In genomic region chr1:151156129-151156528, GRCm38 (mm10) we compare ENCODE assay signal across 24 mouse cellular contexts. TPM values are rescaled to one million over a fixed set of nuclear protein-coding genes. Genes with fewer than 3 reads are reported as not detected.
DNase-seq lines count a peak whose midpoint lies in the region; ATAC-seq and TF ChIP-seq lines count a peak whose summit lies in the region.
"Had no signal": no experiment of that assay in that cellular context is flagged by ENCODE, and none has a peak within 500 bp of the region (broad histone marks: within the 10 kb centered on the region; RNA-seq: fewer than 3 reads in every experiment).

No protein-coding gene starts in this region.

- no peak overlapping the region for H3K9ac ChIP-seq in heart, embryonic 12.5 days
- no peak overlapping the region for H3K9ac ChIP-seq in heart, postnatal 0 days (replicated peaks; ENCODE audit: low read depth, low read length)
- H3K9ac ChIP-seq in heart, embryonic 11.5 days (ENCODE audit: low read depth, low read length): no peak overlapping the region
- H3K9ac ChIP-seq: embryonic facial prominence, embryonic 12.5 days; forebrain, embryonic 15.5 days; hindbrain, embryonic 14.5 days; intestine, embryonic 15.5 days had no signal

- TF ChIP-seq EP300 in heart, postnatal 0 days (IDR thresholded peaks at IDR 0.05; ENCODE audit: low read depth): no peak

- no peaks in the 10 kb centered on the region for H3K36me3 ChIP-seq in heart, embryonic 12.5 days
- H3K36me3 ChIP-seq in heart, postnatal 0 days (replicated peaks; ENCODE audit: control insufficient read depth, insufficient read depth, low read length): no peaks in the 10 kb centered on the region
- H3K36me3 ChIP-seq in heart, embryonic 11.5 days (ENCODE audit: control insufficient read depth, insufficient read depth, low read length): no peaks in the 10 kb centered on the region
- no peaks in the 10 kb centered on the region for H3K36me3 ChIP-seq in G1E (replicated peaks)
- H3K36me3 ChIP-seq: embryonic facial prominence, embryonic 12.5 days; forebrain, embryonic 15.5 days; hindbrain, embryonic 10.5 days; intestine, embryonic 15.5 days had no signal

- peaks cover 31% of the 10 kb centered on the region for H3K4me1 ChIP-seq in heart, embryonic 12.5 days (replicated peaks)
- peaks cover 30% of the 10 kb centered on the region for H3K4me1 ChIP-seq in heart, postnatal 0 days (ENCODE audit: control insufficient read depth, insufficient read depth)
- H3K4me1 ChIP-seq in heart, embryonic 11.5 days (ENCODE audit: control insufficient read depth, insufficient read depth, low read length): peaks cover 10% of the 10 kb centered on the region
- peaks cover 35% of the 10 kb centered on the region for H3K4me1 ChIP-seq in G1E (ENCODE audit: insufficient read depth, low read depth, low read length)
- H3K4me1 ChIP-seq: embryonic facial prominence, embryonic 12.5 days had no signal

- no peak overlapping the region for H3K4me2 ChIP-seq in heart, embryonic 12.5 days
- H3K4me2 ChIP-seq in heart, postnatal 0 days (ENCODE audit: low read depth, low read length): no peak overlapping the region
- H3K4me2 ChIP-seq in heart, embryonic 11.5 days: no peak overlapping the region
- H3K4me2 ChIP-seq: embryonic facial prominence, embryonic 12.5 days; forebrain, embryonic 15.5 days; hindbrain, embryonic 14.5 days; intestine, embryonic 15.5 days had no signal

- no peak overlapping the region for H3K4me3 ChIP-seq in heart, embryonic 12.5 days
- H3K4me3 ChIP-seq in heart, postnatal 0 days (ENCODE audit: low read depth, low read length): no peak overlapping the region
- H3K4me3 ChIP-seq in heart, embryonic 11.5 days (ENCODE audit: low read depth, low read length): no peak overlapping the region
- no peak overlapping the region for H3K4me3 ChIP-seq in G1E (ENCODE audit: low read depth, low read length)
- H3K4me3 ChIP-seq: embryonic facial prominence, embryonic 12.5 days; forebrain, embryonic 15.5 days; hindbrain, embryonic 10.5 days; intestine, embryonic 15.5 days had no signal

- no peak for ATAC-seq in heart, embryonic 12.5 days (ENCODE audit: insufficient number of reproducible peaks, low FRiP score)
- ATAC-seq in heart, postnatal 0 days (ENCODE audit: insufficient read depth, low read depth): no peak
- ATAC-seq in heart, embryonic 11.5 days (replicated peaks; ENCODE audit: insufficient number of reproducible peaks, low FRiP score, low TSS enrichment): no peak
- peak; percentile 66 for ATAC-seq in G1E (ENCODE audit: extremely low read depth, insufficient number of reproducible peaks, low FRiP score, poor library complexity, severe bottlenecking)
- ATAC-seq: forebrain, embryonic 15.5 days; intestine, embryonic 15.5 days had no signal

- H3K9me3 ChIP-seq in heart, embryonic 12.5 days (replicated peaks): no peaks in the 10 kb centered on the region
- H3K9me3 ChIP-seq in heart, postnatal 0 days (replicated peaks; ENCODE audit: control insufficient read depth, low read length): no peaks in the 10 kb centered on the region
- H3K9me3 ChIP-seq in heart, embryonic 11.5 days (replicated peaks; ENCODE audit: control insufficient read depth, low read length): no peaks in the 10 kb centered on the region
- H3K9me3 ChIP-seq in G1E (replicated peaks): no peaks in the 10 kb centered on the region
- H3K9me3 ChIP-seq: embryonic facial prominence, embryonic 12.5 days; forebrain, embryonic 15.5 days; hindbrain, embryonic 10.5 days; intestine, embryonic 15.5 days had no signal

- H3K27me3 ChIP-seq in heart, embryonic 12.5 days (replicated peaks): no peaks in the 10 kb centered on the region
- H3K27me3 ChIP-seq in heart, postnatal 0 days (ENCODE audit: control insufficient read depth, insufficient read depth, low read length): no peaks in the 10 kb centered on the region
- H3K27me3 ChIP-seq in heart, embryonic 11.5 days (ENCODE audit: control insufficient read depth, insufficient read depth, low read length): no peaks in the 10 kb centered on the region
- H3K27me3 ChIP-seq in G1E (ENCODE audit: insufficient read depth, low read length): peaks cover 2% of the 10 kb centered on the region; the same call in 1 of the 2 replicates
- H3K27me3 ChIP-seq: embryonic facial prominence, embryonic 12.5 days; forebrain, embryonic 15.5 days; intestine, embryonic 15.5 days had no signal

- DNase-seq in heart, adult 18-20 months: no peak
- DNase-seq in heart, postnatal 0 days (ENCODE audit: low spot score): no peak
- no peak for DNase-seq in G1E (ENCODE audit: low spot score)
- DNase-seq in gastrocnemius, postnatal 4 days (ENCODE audit: low spot score in 2 of 2): no peak
- DNase-seq: adrenal gland, postnatal 10 days; cerebellum, adult 11 months; cerebellum, adult 8-10 months; cerebellum, postnatal 14 days; gastrocnemius, postnatal 36 days; kidney, adult 18-20 months had no signal

- 0 out of 2 replicates have a peak overlapping the region, but pooled peaks have one; percentile 10 for H3K27ac ChIP-seq in heart, embryonic 12.5 days (ENCODE audit: poor library complexity, severe bottlenecking)
- peak overlapping the region; percentile 59 for H3K27ac ChIP-seq in heart, postnatal 0 days (ENCODE audit: low read depth)
- H3K27ac ChIP-seq in heart, embryonic 11.5 days (ENCODE audit: low read depth, low read length): no peak overlapping the region
- H3K27ac ChIP-seq: embryonic facial prominence, embryonic 12.5 days; forebrain, embryonic 15.5 days; hindbrain, embryonic 10.5 days; hindbrain, embryonic 14.5 days; intestine, embryonic 15.5 days had no signal

- TF ChIP-seq CTCF in heart, postnatal 0 days (IDR thresholded peaks at IDR 0.05; ENCODE audit: low read depth): no peak
- no peak for TF ChIP-seq CTCF in G1E (IDR thresholded peaks at IDR 0.05; ENCODE audit: low read depth, low read length)

- 79% methylated on average over 3 of the region's 3 CpGs for WGBS in heart, embryonic 12.5 days
- 94% methylated on average over 3 of the region's 3 CpGs for WGBS in heart, postnatal 0 days
- 77% methylated on average over 3 of the region's 3 CpGs for WGBS in heart, embryonic 11.5 days (ENCODE audit: insufficient replicate concordance)

RNA-seq across cellular contexts. Expression of gene Gm47985, which starts 26.2 kb away (rescaled TPM):
- 2.9 and 3.1 TPM in 2 replicates for polyA plus RNA-seq in heart, embryonic 12.5 days (2016; fragmentation: Nextera tagmentation; extraction: Ambion mirVana)
- total RNA-seq in heart, adult 18-20 months (2021): 1 to 10 TPM; 1.0 to 1.1 TPM
- 0.08 and 0.23 TPM in 2 replicates for total RNA-seq in heart, postnatal 0 days (2014; rRNA removed; ENCODE audit: low replicate concordance)
- 0.25 and 0.42 TPM in 2 replicates for polyA plus RNA-seq in heart, postnatal 0 days (2015; fragmentation: Nextera tagmentation; extraction: Ambion mirVana)
- polyA plus RNA-seq in heart, embryonic 11.5 days (2014; fragmentation: Nextera tagmentation; extraction: Ambion mirVana): 2.1 and 3.4 TPM in 2 replicates
- 10.1 and 13.5 TPM in 2 replicates for total RNA-seq in G1E (2014; fragmentation: Nextera tagmentation)
- 4.3 and 4.8 TPM in 2 replicates for total RNA-seq in G1E (2017)
- 1.4 and 2.0 TPM in 2 replicates for polyA plus RNA-seq in G1E (2012)
- total RNA-seq in gastrocnemius, postnatal 4 days (2021): under 1 TPM; 0.16 to 0.47 TPM
- total RNA-seq: adrenal gland, postnatal 10 days; adrenal gland, postnatal 4 days; ES-E14; gastrocnemius, postnatal 36 days had no signal
- polyA plus RNA-seq: brain, embryonic 14.5 days; cortical plate, adult 2 months; forebrain, embryonic 15.5 days; heart, embryonic 14.5 days; intestine, embryonic 15.5 days had no signal

RNA-seq across cellular contexts. Expression of gene Gm8947, which starts 36.0 kb away (rescaled TPM):
- polyA plus RNA-seq in heart, embryonic 12.5 days (2016; fragmentation: Nextera tagmentation; extraction: Ambion mirVana): 0.28 and 0.89 TPM in 2 replicates
- total RNA-seq in heart, adult 18-20 months (2021): not detected
- not detected in 2 replicates for total RNA-seq in heart, postnatal 0 days (2014; rRNA removed; ENCODE audit: low replicate concordance)
- 0.10 TPM in 1 of 2 replicates, not detected in the other for polyA plus RNA-seq in heart, postnatal 0 days (2015; fragmentation: Nextera tagmentation; extraction: Ambion mirVana)
- polyA plus RNA-seq in heart, embryonic 11.5 days (2014; fragmentation: Nextera tagmentation; extraction: Ambion mirVana): 0.48 and 1.2 TPM in 2 replicates
- total RNA-seq in G1E (2014; fragmentation: Nextera tagmentation): 8.3 and 14.5 TPM in 2 replicates
- total RNA-seq in G1E (2017): 3.4 and 4.8 TPM in 2 replicates
- polyA plus RNA-seq in G1E (2012): 0.56 and 0.67 TPM in 2 replicates
- total RNA-seq in gastrocnemius, postnatal 4 days (2021): not detected
- total RNA-seq: adrenal gland, postnatal 10 days had no signal
- polyA plus RNA-seq: brain, embryonic 14.5 days; cortical plate, adult 2 months; forebrain, embryonic 15.5 days; heart, embryonic 14.5 days; hindbrain, embryonic 14.5 days had no signal

RNA-seq across cellular contexts. Expression of gene Gm47995, which starts 42.1 kb away (rescaled TPM):
- 0.45 and 0.49 TPM in 2 replicates for polyA plus RNA-seq in heart, embryonic 12.5 days (2016; fragmentation: Nextera tagmentation; extraction: Ambion mirVana)
- not detected for total RNA-seq in heart, adult 18-20 months (2021)
- total RNA-seq in heart, postnatal 0 days (2014; rRNA removed; ENCODE audit: low replicate concordance): 1.4 TPM in 1 of 2 replicates, not detected in the other
- not detected in 2 replicates for polyA plus RNA-seq in heart, postnatal 0 days (2015; fragmentation: Nextera tagmentation; extraction: Ambion mirVana)
- 0.90 and 1.4 TPM in 2 replicates for polyA plus RNA-seq in heart, embryonic 11.5 days (2014; fragmentation: Nextera tagmentation; extraction: Ambion mirVana)
- total RNA-seq in G1E (2014; fragmentation: Nextera tagmentation) (27.2 and 31.3 TPM in 2 replicates), G1E (2017) (7.3 and 9.3 TPM in 2 replicates)
- polyA plus RNA-seq in G1E (2012): 3.6 and 4.1 TPM in 2 replicates
- total RNA-seq in gastrocnemius, postnatal 4 days (2021): not detected
- total RNA-seq: adrenal gland, postnatal 10 days; adrenal gland, postnatal 4 days; gastrocnemius, adult 8-10 months had no signal
- polyA plus RNA-seq: brain, embryonic 14.5 days; cortical plate, adult 2 months; embryonic facial prominence, embryonic 12.5 days; forebrain, embryonic 11.5 days; forebrain, embryonic 15.5 days; heart, embryonic 14.5 days; hindbrain, embryonic 14.5 days; intestine, embryonic 15.5 days had no signal

RNA-seq across cellular contexts. Expression of gene 3110040M04Rik, which starts 47.8 kb away (rescaled TPM):
- polyA plus RNA-seq in heart, embryonic 12.5 days (2016; fragmentation: Nextera tagmentation; extraction: Ambion mirVana): 0.36 and 0.55 TPM in 2 replicates
- not detected for total RNA-seq in heart, adult 18-20 months (2021)
- total RNA-seq in heart, postnatal 0 days (2014; rRNA removed; ENCODE audit: low replicate concordance): not detected in 2 replicates
- not detected in 2 replicates for polyA plus RNA-seq in heart, postnatal 0 days (2015; fragmentation: Nextera tagmentation; extraction: Ambion mirVana)
- 0.68 and 1.1 TPM in 2 replicates for polyA plus RNA-seq in heart, embryonic 11.5 days (2014; fragmentation: Nextera tagmentation; extraction: Ambion mirVana)
- total RNA-seq in G1E (2014; fragmentation: Nextera tagmentation): 4.4 and 13.5 TPM in 2 replicates
- total RNA-seq in G1E (2017): 5.3 and 5.9 TPM in 2 replicates
- 2.4 and 3.7 TPM in 2 replicates for polyA plus RNA-seq in G1E (2012)
- not detected for total RNA-seq in gastrocnemius, postnatal 4 days (2021)
- total RNA-seq: adrenal gland, postnatal 10 days; adrenal gland, postnatal 4 days; gastrocnemius, adult 8-10 months; gastrocnemius, postnatal 36 days had no signal
- polyA plus RNA-seq: brain, embryonic 14.5 days; cortical plate, adult 2 months; embryonic facial prominence, embryonic 12.5 days; forebrain, embryonic 11.5 days; forebrain, embryonic 15.5 days; heart, embryonic 14.5 days; hindbrain, embryonic 10.5 days; hindbrain, embryonic 14.5 days had no signal

RNA-seq across cellular contexts. Expression of gene Gm47996, which starts 53.8 kb away (rescaled TPM):
- 0.32 TPM in 1 of 2 replicates, not detected in the other for polyA plus RNA-seq in heart, embryonic 12.5 days (2016; fragmentation: Nextera tagmentation; extraction: Ambion mirVana)
- total RNA-seq in heart, adult 18-20 months (2021): not detected
- not detected in 2 replicates for total RNA-seq in heart, postnatal 0 days (2014; rRNA removed; ENCODE audit: low replicate concordance)
- not detected in 2 replicates for polyA plus RNA-seq in heart, postnatal 0 days (2015; fragmentation: Nextera tagmentation; extraction: Ambion mirVana)
- polyA plus RNA-seq in heart, embryonic 11.5 days (2014; fragmentation: Nextera tagmentation; extraction: Ambion mirVana): 0.70 TPM in 1 of 2 replicates, not detected in the other
- total RNA-seq in G1E (2014; fragmentation: Nextera tagmentation) (7.4 and 8.8 TPM in 2 replicates), G1E (2017) (2.6 and 4.9 TPM in 2 replicates)
- 0.86 and 1.3 TPM in 2 replicates for polyA plus RNA-seq in G1E (2012)
- total RNA-seq in gastrocnemius, postnatal 4 days (2021): not detected
- total RNA-seq: adrenal gland, postnatal 10 days; adrenal gland, postnatal 4 days had no signal
- polyA plus RNA-seq: cortical plate, adult 2 months; embryonic facial prominence, embryonic 12.5 days; forebrain, embryonic 11.5 days; forebrain, embryonic 15.5 days; heart, embryonic 14.5 days; hindbrain, embryonic 14.5 days; intestine, embryonic 15.5 days had no signal
